Mouse (Mus musculus) megakaryocyte, embryonic 14.5 days (primary cell): ENCODE results near the gene Klf3. TPM values are rescaled to one million over a fixed set of nuclear protein-coding genes. Genes with fewer than 3 reads are reported as not detected.

ENCODE experiments used
- H3K27me3 ChIP-seq: replicated peaks from 2 replicates; pipeline ENCODE3; 2012; ENCODE audit warnings: inconsistent platforms
- H3K36me3 ChIP-seq: replicated peaks from 2 replicates; pipeline ENCODE3; 2012; ENCODE audit warnings: low read length, inconsistent platforms, mixed read lengths
- H3K4me1 ChIP-seq: 2 replicates; pipeline ENCODE4 v1.6.1; 2012; ENCODE audit warnings: inconsistent platforms
- H3K4me3 ChIP-seq: replicated peaks from 2 replicates; pipeline ENCODE3; 2012; ENCODE audit warnings: moderate library complexity, mild to moderate bottlenecking, inconsistent platforms
- H3K9me3 ChIP-seq: 2 replicates; pipeline ENCODE4 v1.6.1; 2012; ENCODE audit warnings: inconsistent platforms
- FLI1 ChIP-seq: IDR thresholded peaks from 2 replicates; pipeline ENCODE4 v1.6.1; 2012; ENCODE audit warnings: low read length, inconsistent platforms, mixed read lengths
- GATA1 ChIP-seq: IDR thresholded peaks from 3 replicates; pipeline ENCODE4 v1.6.1; 2012; ENCODE audit warnings: mixed read lengths, low read length, inconsistent platforms, borderline replicate concordance
- polyA plus RNA-seq: library from polyadenylated mRNA; stranded (reverse); fragments of >175 nt; gene quantifications from 2 replicates; pipeline ENCODE4 v1.2.3, GENCODE M21; 2012; ENCODE audit warnings: low replicate concordance; ENCODE audit not compliant: insufficient read depth

The Klf3 gene
- polyA plus RNA-seq, 1 experiment = 73.1 TPM

DNA sequence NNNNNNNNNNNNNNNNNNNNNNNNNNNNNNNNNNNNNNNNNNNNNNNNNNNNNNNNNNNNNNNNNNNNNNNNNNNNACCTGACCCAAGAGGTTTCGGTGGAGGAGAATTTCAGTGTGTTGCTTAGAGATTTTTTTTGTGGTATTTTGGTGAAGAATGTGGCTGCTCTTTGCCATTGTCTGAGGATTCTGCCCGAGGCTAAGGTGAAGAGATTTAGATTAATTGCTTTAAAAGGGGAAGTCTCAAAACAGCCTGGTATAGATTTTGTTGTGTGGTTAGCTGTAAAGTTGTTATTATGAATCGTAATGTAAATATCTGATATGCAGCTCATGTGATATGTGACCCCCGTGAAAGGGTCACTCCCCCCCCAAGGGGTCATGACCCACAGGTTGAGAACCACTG, 5.0 kb upstream of the Klf3 start:
- no peaks in the 10 kb centered on the region for H3K36me3 ChIP-seq
- peaks cover 21% of the 10 kb centered on the region for H3K4me1 ChIP-seq
- no peak for TF ChIP-seq GATA1
- no peak for TF ChIP-seq FLI1
- H3K9me3 ChIP-seq = peaks cover 28% of the 10 kb centered on the region
- no peak overlapping the region for H3K4me3 ChIP-seq
- peaks cover 2% of the 10 kb centered on the region for H3K27me3 ChIP-seq

DNA sequence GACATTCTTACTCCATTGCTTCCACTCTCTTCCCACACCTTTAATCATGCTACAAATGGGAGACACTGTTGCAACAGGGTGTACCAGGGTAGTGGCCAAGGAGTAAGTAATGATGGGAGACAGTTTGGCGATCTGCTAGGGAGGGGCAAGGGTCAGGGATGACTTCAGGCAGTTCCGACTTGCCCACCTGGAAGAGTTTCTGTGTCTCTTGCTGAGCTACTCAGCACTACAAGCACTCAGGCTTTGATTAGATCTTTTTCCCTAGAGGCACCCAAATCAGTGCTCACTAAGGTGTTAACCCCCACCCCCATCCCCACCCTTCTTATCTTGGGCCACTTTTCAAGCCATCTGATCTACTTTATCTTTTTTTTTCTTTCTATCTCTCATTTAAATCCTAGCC, 1.6 kb upstream of the Klf3 start:
- Histone ChIP-seq H3K36me3 (no peaks in the 10 kb centered on the region), H3K4me3 (no peak overlapping the region), H3K4me1 (peaks cover 36% of the 10 kb centered on the region), H3K9me3 (peaks cover 16% of the 10 kb centered on the region), H3K27me3 (peaks cover 2% of the 10 kb centered on the region)
- TF ChIP-seq GATA1 (no peak), FLI1 (no peak)

DNA sequence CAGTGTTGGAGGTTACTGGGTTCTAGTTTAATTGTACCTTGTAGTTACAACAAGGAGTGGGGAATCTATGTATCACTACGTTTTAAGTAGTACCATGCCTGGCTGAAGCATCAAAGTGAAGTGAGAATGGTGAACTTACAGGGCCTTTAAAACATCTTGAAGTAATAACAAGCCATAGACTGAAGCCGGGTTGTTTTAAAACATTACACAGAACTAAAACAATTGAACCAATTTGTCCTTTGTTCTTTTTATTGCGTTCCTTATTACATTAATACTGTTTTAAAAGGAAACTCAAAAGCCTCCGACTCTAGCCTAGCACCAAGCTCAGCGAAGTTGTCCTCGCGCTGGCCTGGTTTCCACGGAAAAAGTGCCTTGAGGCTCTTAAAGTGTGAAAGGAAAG, 1.0 kb upstream of the Klf3 start:
- peaks cover 2% of the 10 kb centered on the region for H3K27me3 ChIP-seq
- peaks cover 42% of the 10 kb centered on the region for H3K4me1 ChIP-seq
- TF ChIP-seq GATA1 (no peak), FLI1 (no peak)
- peaks cover 16% of the 10 kb centered on the region for H3K9me3 ChIP-seq
- H3K4me3 ChIP-seq = peak overlapping the region; percentile 96
- H3K36me3 ChIP-seq = no peaks in the 10 kb centered on the region

- H3K36me3 ChIP-seq = peaks cover 4% of the 10 kb centered on the region
- no peak for TF ChIP-seq FLI1
- TF ChIP-seq GATA1 = no peak
- H3K4me3 ChIP-seq = peak overlapping the region; percentile 96
- peaks cover 60% of the 10 kb centered on the region for H3K4me1 ChIP-seq
- H3K27me3 ChIP-seq = peaks cover 2% of the 10 kb centered on the region
- peaks cover 12% of the 10 kb centered on the region for H3K9me3 ChIP-seq
Measured at GRCm38 (mm10) chr5:64803720-64804462, 703 bp downstream of the Klf3 start.

- Histone ChIP-seq H3K4me1 (peaks cover 74% of the 10 kb centered on the region), H3K36me3 (peaks cover 18% of the 10 kb centered on the region), H3K9me3 (peaks cover 2% of the 10 kb centered on the region; the same call in 1 of the 2 replicates), H3K4me3 (peak overlapping the region; percentile 96), H3K27me3 (no peaks in the 10 kb centered on the region)
- TF ChIP-seq GATA1 (no peak), FLI1 (no peak)
Measured at GRCm38 (mm10) chr5:64805131-64805872, 2.1 kb downstream of the Klf3 start.

DNA sequence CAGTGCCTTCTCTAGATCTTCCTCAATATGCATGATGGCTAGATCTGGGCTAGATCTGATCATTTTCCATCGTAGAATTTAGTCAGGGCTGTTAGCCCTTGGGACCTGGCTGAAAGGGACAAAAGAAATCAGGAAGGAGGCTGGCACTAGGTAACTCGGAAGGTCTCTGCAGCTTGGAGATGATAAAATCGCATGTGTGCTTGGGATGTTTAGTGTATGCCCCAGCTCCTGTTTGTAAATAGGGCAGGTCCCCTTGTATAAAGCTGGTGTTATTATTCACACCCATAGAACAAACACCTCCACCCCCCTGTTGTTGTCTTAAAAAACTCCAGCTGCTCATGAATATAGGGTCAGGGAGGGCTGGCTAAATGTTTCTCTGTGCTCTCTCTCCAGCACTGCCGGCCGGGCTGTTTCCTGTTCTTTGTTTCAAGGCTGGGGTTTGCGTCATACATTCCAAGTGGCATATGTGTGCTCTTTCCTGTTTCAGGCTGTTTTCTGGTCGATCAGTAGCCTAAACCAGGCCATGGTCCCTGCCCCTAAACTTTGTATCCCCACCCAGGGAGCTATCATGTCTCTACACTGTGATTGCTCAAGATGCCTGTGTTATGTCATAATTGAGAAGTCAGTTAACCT, 2.8 kb downstream of the Klf3 start:
- TF ChIP-seq FLI1 = no peak
- peaks cover 79% of the 10 kb centered on the region for H3K4me1 ChIP-seq
- peaks cover 24% of the 10 kb centered on the region for H3K36me3 ChIP-seq
- H3K9me3 ChIP-seq = no peaks in the 10 kb centered on the region
- no peaks in the 10 kb centered on the region for H3K27me3 ChIP-seq
- H3K4me3 ChIP-seq = peak overlapping the region; percentile 96

DNA sequence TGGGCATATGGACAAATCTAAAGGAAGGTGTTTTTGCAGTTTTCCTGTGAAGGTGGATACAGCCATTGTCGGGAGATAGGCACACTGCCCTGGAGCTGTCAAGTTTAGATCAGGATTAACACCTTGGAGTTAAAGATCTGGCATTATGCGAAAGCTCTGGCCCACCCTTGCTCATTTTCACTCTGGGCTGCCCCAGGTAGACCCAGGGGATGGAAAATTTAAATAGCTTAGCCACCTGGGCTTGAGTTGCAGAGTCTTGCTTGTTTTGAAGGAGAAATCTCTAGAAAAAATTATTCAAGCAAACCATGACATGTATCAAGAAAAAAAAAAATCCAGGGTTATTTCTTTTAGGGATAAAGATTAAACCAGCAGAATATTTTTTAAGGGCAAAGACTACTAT, 3.4 kb downstream of the Klf3 start:
- Histone ChIP-seq H3K27me3 (no peaks in the 10 kb centered on the region), H3K4me1 (peaks cover 79% of the 10 kb centered on the region), H3K36me3 (peaks cover 24% of the 10 kb centered on the region), H3K9me3 (no peaks in the 10 kb centered on the region), H3K4me3 (peak overlapping the region; percentile 96)
- TF ChIP-seq FLI1 = no peak
- TF ChIP-seq GATA1 = no peak

GRCm38 (mm10) chr5:64807159-64807558, 4.0 kb downstream of the Klf3 start:
- Histone ChIP-seq H3K4me1 (peaks cover 83% of the 10 kb centered on the region), H3K4me3 (peak overlapping the region; percentile 59), H3K36me3 (peaks cover 24% of the 10 kb centered on the region), H3K27me3 (no peaks in the 10 kb centered on the region), H3K9me3 (no peaks in the 10 kb centered on the region)
- no peak for TF ChIP-seq GATA1
- no peak for TF ChIP-seq FLI1

DNA sequence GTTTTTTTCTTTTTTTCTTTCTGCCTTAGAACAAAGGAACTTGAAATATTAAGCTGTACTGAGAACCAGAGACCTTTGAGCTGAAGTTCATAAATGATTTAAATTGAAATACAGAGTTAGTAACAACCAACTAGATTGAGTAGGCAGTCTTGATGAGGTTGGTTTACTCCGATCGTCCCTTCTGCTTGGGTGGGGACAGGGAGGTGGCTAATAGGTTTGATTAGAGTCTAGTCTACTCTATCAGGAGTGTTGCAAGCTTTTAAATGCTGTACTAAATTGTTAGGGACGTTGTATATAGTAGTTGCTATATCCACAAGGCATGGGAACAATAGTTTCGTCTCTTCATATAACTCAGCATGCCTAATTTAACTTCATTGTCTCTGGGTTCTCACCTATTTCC, 4.4 kb downstream of the Klf3 start:
- Histone ChIP-seq H3K27me3 (no peaks in the 10 kb centered on the region), H3K9me3 (no peaks in the 10 kb centered on the region), H3K4me1 (peaks cover 84% of the 10 kb centered on the region), H3K36me3 (peaks cover 24% of the 10 kb centered on the region), H3K4me3 (peak overlapping the region; percentile 86)
- no peak for TF ChIP-seq FLI1

- H3K4me3 ChIP-seq = peak overlapping the region; percentile 86
- peaks cover 86% of the 10 kb centered on the region for H3K4me1 ChIP-seq
- H3K27me3 ChIP-seq = no peaks in the 10 kb centered on the region
- H3K9me3 ChIP-seq = no peaks in the 10 kb centered on the region
- TF ChIP-seq FLI1 (no peak), GATA1 (peak; percentile 72; the same call in 1 of the 3 replicates)
- H3K36me3 ChIP-seq = peaks cover 24% of the 10 kb centered on the region
Measured at GRCm38 (mm10) chr5:64808106-64809010, 5.2 kb downstream of the Klf3 start.
